Mouse (Mus musculus) heart, embryonic 11.5 days (tissue): ENCODE data around the gene Xylt1. TPM values are rescaled to one million over a fixed set of nuclear protein-coding genes. Genes with fewer than 3 reads are reported as not detected.

ENCODE experiments used
- ATAC-seq: fragments of 200-750 bp; cut with Nextera tagmentation; replicated peaks from 2 replicates; pipeline ENCODE4 v1.8.0; 2017; ENCODE audit warnings: moderate library complexity; ENCODE audit not compliant: insufficient number of reproducible peaks, low FRiP score, low TSS enrichment
- H3K27ac ChIP-seq: fragments of 300-500 bp; sonication (generic); 2 replicates; pipeline ENCODE4 v1.5.1; 2014; ENCODE audit warnings: mild to moderate bottlenecking, low read depth, low read length
- H3K27me3 ChIP-seq: fragments of 300-500 bp; sonication (generic); 2 replicates; pipeline ENCODE4 v1.6.1; 2014; ENCODE audit warnings: mild to moderate bottlenecking, low read length, mixed read lengths; ENCODE audit not compliant: control insufficient read depth, insufficient read depth
- H3K36me3 ChIP-seq: fragments of 300-500 bp; sonication (generic); 2 replicates; pipeline ENCODE4 v1.6.1; 2014; ENCODE audit warnings: mild to moderate bottlenecking, low read length, moderate library complexity, mixed read lengths; ENCODE audit not compliant: control insufficient read depth, insufficient read depth
- H3K4me1 ChIP-seq: fragments of 300-500 bp; sonication (generic); 2 replicates; pipeline ENCODE4 v1.6.1; 2014; ENCODE audit warnings: low read length; ENCODE audit not compliant: control insufficient read depth, insufficient read depth
- H3K4me2 ChIP-seq: fragments of 300-500 bp; sonication (generic); 2 replicates; pipeline ENCODE4 v1.6.1; 2014; ENCODE audit warnings: mild to moderate bottlenecking, moderate library complexity
- H3K4me3 ChIP-seq: fragments of 300-500 bp; sonication (generic); 2 replicates; pipeline ENCODE4 v1.5.1; 2014; ENCODE audit warnings: low read depth, low read length
- H3K9ac ChIP-seq: fragments of 300-500 bp; sonication (generic); 2 replicates; pipeline ENCODE4 v1.6.1; 2014; ENCODE audit warnings: mild to moderate bottlenecking, low read depth, low read length, moderate library complexity
- H3K9me3 ChIP-seq: fragments of 300-500 bp; sonication (generic); replicated peaks from 2 replicates; pipeline ENCODE4 v1.6.1; 2016; ENCODE audit warnings: low read length; ENCODE audit not compliant: control insufficient read depth
- WGBS: fragments of 180-500 bp; shearing (Covaris S2); extraction: QIAGEN DNeasy Blood & Tissue Kit; methylation state at CpG from one replicate; pipeline ENCODE4 v1.1.7; 2014; ENCODE audit not compliant: insufficient replicate concordance; 5-methylcytosine and 5-hydroxymethylcytosine counted together
- polyA plus RNA-seq: library from polyadenylated mRNA; unstranded; fragments of >200 nt; fragmentation: Nextera tagmentation; extraction: Ambion mirVana; gene quantifications from 2 replicates; pipeline ENCODE4 v1.2.1, GENCODE M21; 2014

Gene Xylt1
- polyA plus RNA-seq, 1 experiment from 2014 or later = 1.8 TPM

- no peak for ATAC-seq
- Histone ChIP-seq H3K36me3 (no peaks in the 10 kb centered on the region), H3K4me1 (no peaks in the 10 kb centered on the region), H3K9me3 (no peaks in the 10 kb centered on the region), H3K27ac (no peak overlapping the region), H3K4me3 (no peak overlapping the region), H3K9ac (no peak overlapping the region), H3K27me3 (no peaks in the 10 kb centered on the region), H3K4me2 (no peak overlapping the region)
- WGBS = 73% methylated on average over 11 of the region's 11 CpGs
Measured at GRCm38 (mm10) chr7:117612788-117613473, 232.2 kb downstream of the Xylt1 start.

GRCm38 (mm10) chr7:117613796-117614195 is 233.0 kb downstream of the Xylt1 start:
- no peak overlapping the region for H3K9ac ChIP-seq
- no peaks in the 10 kb centered on the region for H3K27me3 ChIP-seq
- H3K9me3 ChIP-seq = no peaks in the 10 kb centered on the region
- no peak for ATAC-seq
- no peak overlapping the region for H3K27ac ChIP-seq
- 50% methylated on average over 3 of the region's 3 CpGs for WGBS
- H3K4me3 ChIP-seq = no peak overlapping the region
- H3K36me3 ChIP-seq = no peaks in the 10 kb centered on the region
- H3K4me1 ChIP-seq = no peaks in the 10 kb centered on the region
- no peak overlapping the region for H3K4me2 ChIP-seq

- Histone ChIP-seq H3K27me3 (no peaks in the 10 kb centered on the region), H3K27ac (no peak overlapping the region), H3K9ac (no peak overlapping the region), H3K4me1 (no peaks in the 10 kb centered on the region), H3K4me2 (no peak overlapping the region), H3K9me3 (no peaks in the 10 kb centered on the region), H3K4me3 (no peak overlapping the region), H3K36me3 (no peaks in the 10 kb centered on the region)
- no peak for ATAC-seq
- 71% methylated on average over 2 of the region's 2 CpGs for WGBS
Measured at GRCm38 (mm10) chr7:117614346-117614745, 233.6 kb downstream of the Xylt1 start.

GRCm38 (mm10) chr7:117614851-117615250 is 234.1 kb downstream of the Xylt1 start:
- H3K27me3 ChIP-seq = no peaks in the 10 kb centered on the region
- no peak overlapping the region for H3K9ac ChIP-seq
- ATAC-seq = no peak
- H3K27ac ChIP-seq = no peak overlapping the region
- H3K4me3 ChIP-seq = no peak overlapping the region
- H3K4me2 ChIP-seq = no peak overlapping the region
- H3K9me3 ChIP-seq = no peaks in the 10 kb centered on the region
- 67% methylated on average over 5 of the region's 5 CpGs for WGBS
- no peaks in the 10 kb centered on the region for H3K36me3 ChIP-seq
- no peaks in the 10 kb centered on the region for H3K4me1 ChIP-seq

- Histone ChIP-seq H3K27me3 (no peaks in the 10 kb centered on the region), H3K9me3 (no peaks in the 10 kb centered on the region), H3K4me1 (no peaks in the 10 kb centered on the region), H3K27ac (no peak overlapping the region), H3K4me3 (no peak overlapping the region), H3K4me2 (no peak overlapping the region), H3K9ac (no peak overlapping the region), H3K36me3 (no peaks in the 10 kb centered on the region)
- WGBS = 64% methylated on average over 5 of the region's 5 CpGs
- ATAC-seq = no peak
Measured at GRCm38 (mm10) chr7:117616277-117616676, 235.5 kb downstream of the Xylt1 start.

- Histone ChIP-seq H3K4me1 (no peaks in the 10 kb centered on the region), H3K9me3 (no peaks in the 10 kb centered on the region), H3K4me2 (no peak overlapping the region), H3K4me3 (no peak overlapping the region), H3K36me3 (no peaks in the 10 kb centered on the region), H3K27ac (no peak overlapping the region), H3K9ac (no peak overlapping the region), H3K27me3 (no peaks in the 10 kb centered on the region)
- 60% methylated on average over 4 of the region's 4 CpGs for WGBS
- no peak for ATAC-seq
Measured at GRCm38 (mm10) chr7:117618715-117619150, 238.0 kb downstream of the Xylt1 start.

- H3K36me3 ChIP-seq = no peaks in the 10 kb centered on the region
- no peaks in the 10 kb centered on the region for H3K4me1 ChIP-seq
- no peaks in the 10 kb centered on the region for H3K27me3 ChIP-seq
- no peak overlapping the region for H3K4me2 ChIP-seq
- no peak overlapping the region for H3K9ac ChIP-seq
- no peak overlapping the region for H3K4me3 ChIP-seq
- WGBS = 81% methylated on average over 4 of the region's 4 CpGs
- no peak overlapping the region for H3K27ac ChIP-seq
- ATAC-seq = no peak
- no peaks in the 10 kb centered on the region for H3K9me3 ChIP-seq
Measured at GRCm38 (mm10) chr7:117621566-117621965, 240.8 kb downstream of the Xylt1 start.

- Histone ChIP-seq H3K4me1 (no peaks in the 10 kb centered on the region), H3K27ac (no peak overlapping the region), H3K36me3 (no peaks in the 10 kb centered on the region), H3K4me2 (no peak overlapping the region), H3K9ac (no peak overlapping the region), H3K9me3 (no peaks in the 10 kb centered on the region), H3K4me3 (no peak overlapping the region), H3K27me3 (no peaks in the 10 kb centered on the region)
- ATAC-seq = no peak
- 72% methylated on average over 2 of the region's 2 CpGs for WGBS
Measured at GRCm38 (mm10) chr7:117622769-117623168, 242.0 kb downstream of the Xylt1 start.

GRCm38 (mm10) chr7:117628791-117629190 is 248.0 kb downstream of the Xylt1 start:
- Histone ChIP-seq H3K4me2 (no peak overlapping the region), H3K4me3 (no peak overlapping the region), H3K27me3 (no peaks in the 10 kb centered on the region), H3K9ac (no peak overlapping the region), H3K36me3 (no peaks in the 10 kb centered on the region), H3K4me1 (no peaks in the 10 kb centered on the region), H3K9me3 (no peaks in the 10 kb centered on the region), H3K27ac (no peak overlapping the region)
- ATAC-seq = no peak
- WGBS = 68% methylated on average over 3 of the region's 3 CpGs
